Mouse (Mus musculus): ENCODE measurements around the gene Ergic1.

Gene Ergic1

GRCm38 (mm10) chr17:26598845-26599244 lies 37.6 kb downstream of the Ergic1 start:
- 88% methylated on average over 5 of the region's 5 CpGs for WGBS

DNA sequence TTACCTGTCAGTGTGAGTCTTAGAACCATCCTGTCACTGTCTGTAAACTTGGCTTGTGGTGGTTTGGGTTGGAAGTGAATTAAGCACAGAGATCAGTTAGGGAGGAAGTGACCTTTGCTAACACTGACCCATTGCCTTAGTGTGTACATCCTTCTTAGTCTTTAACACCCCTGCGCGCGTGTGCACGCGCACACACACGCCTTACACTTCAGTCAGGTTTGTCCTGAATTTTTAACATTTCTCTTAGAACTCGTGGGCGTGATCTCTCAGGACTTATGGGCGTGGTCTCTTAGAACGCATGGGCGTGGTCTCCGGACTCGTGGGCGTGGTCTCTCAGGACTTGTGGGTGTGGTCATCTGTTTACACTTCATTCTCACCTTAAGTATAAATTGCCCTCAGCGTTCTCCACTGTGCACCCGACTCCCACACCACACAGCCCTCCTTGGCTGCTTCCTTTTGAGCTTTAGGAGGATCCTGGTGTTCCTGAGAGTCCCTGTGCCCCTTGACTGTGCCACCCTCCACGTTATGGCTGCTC lies 39.7 kb downstream of the Ergic1 start:
- WGBS: 68% methylated on average over 17 of the region's 17 CpGs

GRCm38 (mm10) chr17:26601514-26601913 lies 40.2 kb downstream of the Ergic1 start:
- 60% methylated on average over 6 of the region's 6 CpGs for WGBS

DNA sequence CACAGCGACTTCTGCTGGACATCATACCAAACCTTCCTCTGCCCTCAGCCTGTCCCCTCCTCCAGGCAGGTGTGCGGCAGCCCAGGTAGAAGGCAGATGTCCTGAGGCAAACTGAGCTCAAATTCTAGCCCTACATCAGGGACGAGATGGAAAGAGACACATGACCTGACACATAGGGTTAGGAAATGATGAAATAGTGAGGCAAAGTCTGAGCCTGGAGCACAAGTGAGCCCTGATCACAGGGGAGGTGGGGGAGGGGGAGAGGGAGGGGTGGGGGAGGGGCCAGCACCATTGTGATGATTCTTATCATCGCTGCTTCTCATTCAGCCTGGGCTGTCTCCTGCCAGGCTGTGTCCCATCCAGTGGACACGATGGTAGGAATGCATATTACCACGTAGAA lies 40.6 kb downstream of the Ergic1 start:
- WGBS: 64% methylated on average over 6 of the region's 6 CpGs

DNA sequence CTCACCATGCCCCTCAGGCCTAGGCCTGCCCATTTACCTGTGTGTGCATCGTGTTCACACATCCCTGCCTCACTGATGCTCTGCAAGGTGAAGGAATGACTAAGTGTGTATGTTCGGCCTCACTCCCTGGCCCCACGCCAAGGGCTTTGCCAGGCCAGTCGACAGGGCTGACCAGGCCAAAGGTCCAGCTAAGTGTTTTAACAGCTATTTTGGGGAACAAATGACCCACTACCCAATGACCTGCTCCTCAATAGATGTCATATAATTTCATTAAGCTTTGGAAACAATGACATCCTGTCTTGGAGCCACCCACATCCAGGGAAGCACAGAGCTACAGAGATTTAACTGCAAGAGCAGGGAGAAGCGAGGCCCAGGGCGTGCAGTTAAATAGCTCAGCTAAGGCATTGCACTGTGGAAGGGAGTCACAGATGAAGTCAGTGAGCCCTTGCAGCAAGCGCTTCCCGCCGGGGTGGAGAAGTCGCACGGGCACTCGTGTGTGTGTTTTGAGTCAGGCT lies 41.1 kb downstream of the Ergic1 start:
- 38% methylated on average over 12 of the region's 12 CpGs for WGBS

DNA sequence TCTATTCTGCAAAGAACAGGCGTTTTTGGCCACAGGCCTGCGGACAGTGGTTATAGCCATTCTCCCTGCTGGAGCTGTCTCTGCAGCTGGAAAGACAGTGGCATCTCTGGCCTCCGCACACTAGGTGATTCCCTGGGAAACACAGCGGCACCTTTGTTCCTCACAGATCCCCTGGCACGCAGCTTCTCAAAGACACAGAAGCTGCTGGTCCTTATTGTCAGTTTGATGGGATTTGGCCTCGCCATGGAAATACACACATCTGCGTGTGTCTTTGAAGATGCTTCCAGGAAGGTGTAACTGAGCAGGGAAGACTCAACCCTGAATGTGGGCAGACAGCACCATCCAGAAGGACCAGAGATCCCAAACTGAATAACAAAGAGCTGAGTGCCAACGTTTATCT lies 42.0 kb downstream of the Ergic1 start:
- WGBS: 68% methylated on average over 8 of the region's 8 CpGs

DNA sequence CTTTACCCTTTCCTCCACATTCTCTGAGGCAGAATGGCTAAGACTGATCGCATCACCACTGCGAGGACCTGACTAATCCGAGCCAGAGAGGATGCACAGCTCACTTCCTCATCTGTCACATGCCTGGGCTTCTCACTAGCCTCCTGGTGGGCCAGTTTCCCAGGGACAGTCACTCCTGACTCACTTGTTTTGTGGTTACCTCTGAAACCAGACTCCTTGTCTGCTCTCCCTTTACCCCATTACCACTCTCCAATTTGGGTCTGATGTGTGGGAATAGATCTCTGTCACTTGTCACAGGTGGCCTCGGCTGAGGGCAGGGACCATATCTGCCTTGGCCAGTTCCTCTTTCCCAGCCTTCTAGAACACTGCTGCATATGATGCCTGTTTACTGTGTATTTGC lies 44.3 kb downstream of the Ergic1 start:
- 62% methylated on average over 4 of the region's 4 CpGs for WGBS

- WGBS: 81% methylated on average over 2 of the region's 2 CpGs
Observed at GRCm38 (mm10) chr17:26606516-26606915, 45.2 kb downstream of the Ergic1 start.

GRCm38 (mm10) chr17:26608348-26608747 lies 47.1 kb downstream of the Ergic1 start:
- 75% methylated on average over 3 of the region's 3 CpGs for WGBS

- WGBS: 56% methylated on average over 8 of the region's 8 CpGs
Observed at GRCm38 (mm10) chr17:26608877-26609276, 47.6 kb downstream of the Ergic1 start.

DNA sequence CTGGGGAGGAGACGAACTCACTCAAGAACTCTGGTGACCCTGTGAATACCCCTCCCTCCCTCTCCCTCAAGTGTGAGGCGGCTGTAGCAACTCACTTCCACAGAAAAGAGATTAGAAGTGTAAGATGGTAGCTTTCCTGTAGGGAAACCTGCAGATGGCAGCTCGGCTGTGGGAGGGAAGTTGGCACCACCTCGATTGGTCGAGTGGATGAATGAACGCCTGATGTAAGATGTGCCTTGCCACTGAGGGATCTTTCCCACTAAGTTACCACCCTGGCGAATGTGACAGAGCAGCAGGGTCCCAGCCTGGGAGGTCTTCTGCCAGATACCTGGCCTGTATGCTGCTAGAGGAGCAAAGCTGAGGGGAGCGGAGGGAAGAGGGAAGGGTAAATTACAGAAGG lies 48.5 kb downstream of the Ergic1 start:
- 50% methylated on average over 8 of the region's 8 CpGs for WGBS

DNA sequence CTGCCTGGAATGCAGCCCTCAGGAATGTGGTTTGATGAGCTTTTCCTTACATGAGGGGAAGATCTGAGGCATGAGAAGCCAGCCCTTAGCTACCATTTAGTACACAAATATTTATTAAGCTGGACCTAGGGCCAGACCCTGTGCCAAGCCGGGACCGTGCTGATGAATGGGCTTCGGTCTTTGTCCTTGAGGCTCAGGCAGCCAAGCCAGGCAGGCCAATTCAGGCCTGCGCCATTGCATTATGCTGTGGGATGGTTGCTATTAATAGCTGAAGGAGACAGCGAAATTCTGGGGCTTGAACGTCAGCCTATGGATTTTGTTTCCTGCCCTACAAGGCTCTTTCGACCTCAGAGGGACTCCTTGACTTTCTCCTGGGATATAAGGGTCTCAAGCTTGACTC lies 50.0 kb downstream of the Ergic1 start:
- 30% methylated on average over 7 of the region's 7 CpGs for WGBS

- WGBS: 54% methylated on average over 4 of the region's 4 CpGs
Observed at GRCm38 (mm10) chr17:26611918-26612317, 50.6 kb downstream of the Ergic1 start.

GRCm38 (mm10) chr17:26614286-26614685 lies 53.0 kb downstream of the Ergic1 start:
- 30% methylated on average over 6 of the region's 6 CpGs for WGBS

DNA sequence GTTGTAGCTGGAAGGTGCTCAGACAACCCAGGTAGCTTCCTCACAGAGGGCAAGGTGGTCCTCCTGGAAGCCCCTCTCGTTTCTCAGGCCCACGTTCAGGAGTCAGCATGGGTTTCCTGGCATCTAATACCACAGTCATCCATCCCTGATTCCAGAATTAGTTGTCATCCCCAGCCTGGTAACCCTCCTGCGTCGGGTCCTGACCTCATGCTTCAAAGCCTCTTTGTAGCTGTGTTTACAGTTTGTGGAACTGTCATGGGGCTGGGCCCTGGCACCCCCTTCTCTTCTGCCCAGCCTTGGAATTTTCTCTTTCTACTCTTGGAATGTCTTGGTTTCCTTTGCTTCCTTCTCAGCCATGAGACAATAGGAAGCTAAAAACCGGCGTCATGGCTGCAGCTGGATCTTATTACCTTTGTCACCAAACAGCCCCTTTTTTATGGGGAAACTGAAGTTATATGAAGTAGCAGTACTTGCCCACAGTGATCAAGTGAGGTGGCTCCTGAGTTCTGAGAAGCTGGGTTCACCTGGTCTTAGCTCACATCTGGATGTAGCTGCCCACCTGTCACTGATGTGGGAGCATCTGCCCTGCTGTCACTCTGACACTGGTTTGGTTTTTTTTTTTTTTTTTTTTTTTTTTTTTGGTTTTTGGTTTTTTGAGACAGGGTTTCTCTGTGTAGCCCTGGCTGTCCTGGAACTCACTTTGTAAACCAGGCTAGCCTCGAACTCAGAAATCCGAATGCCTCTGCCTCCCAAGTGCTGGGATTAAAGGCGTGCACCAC lies 53.6 kb downstream of the Ergic1 start:
- 69% methylated on average over 9 of the region's 9 CpGs for WGBS

- WGBS: 76% methylated on average over 2 of the region's 2 CpGs
Observed at GRCm38 (mm10) chr17:26616696-26617095, 55.4 kb downstream of the Ergic1 start.

DNA sequence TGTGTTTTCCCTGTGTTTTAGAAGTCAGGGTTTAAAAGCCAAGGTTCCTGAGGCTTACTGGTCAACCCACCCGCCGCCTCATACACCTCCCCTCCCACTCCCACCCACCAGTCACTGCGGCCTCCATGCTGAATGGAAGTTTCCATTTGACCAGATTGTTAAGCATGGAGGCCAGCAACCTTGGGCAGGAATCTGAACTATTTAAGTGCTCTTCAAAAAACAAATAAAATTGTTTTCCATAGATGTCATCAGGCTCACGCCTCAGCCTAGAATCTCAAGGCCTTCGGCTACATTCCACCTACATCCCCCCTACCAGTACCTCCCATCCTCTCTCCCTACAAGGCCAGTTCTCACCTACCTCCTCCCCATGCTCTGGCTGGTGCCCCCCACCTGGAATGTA lies 57.2 kb downstream of the Ergic1 start:
- WGBS: 82% methylated on average over 5 of the region's 5 CpGs

GRCm38 (mm10) chr17:26619577-26619976 lies 58.3 kb downstream of the Ergic1 start:
- 33% methylated on average over 6 of the region's 6 CpGs for WGBS

GRCm38 (mm10) chr17:26620292-26620691 lies 59.0 kb downstream of the Ergic1 start:
- WGBS: 69% methylated on average over 6 of the region's 6 CpGs

GRCm38 (mm10) chr17:26620786-26621766 lies 59.8 kb downstream of the Ergic1 start:
- WGBS: 37% methylated on average over 17 of the region's 17 CpGs

DNA sequence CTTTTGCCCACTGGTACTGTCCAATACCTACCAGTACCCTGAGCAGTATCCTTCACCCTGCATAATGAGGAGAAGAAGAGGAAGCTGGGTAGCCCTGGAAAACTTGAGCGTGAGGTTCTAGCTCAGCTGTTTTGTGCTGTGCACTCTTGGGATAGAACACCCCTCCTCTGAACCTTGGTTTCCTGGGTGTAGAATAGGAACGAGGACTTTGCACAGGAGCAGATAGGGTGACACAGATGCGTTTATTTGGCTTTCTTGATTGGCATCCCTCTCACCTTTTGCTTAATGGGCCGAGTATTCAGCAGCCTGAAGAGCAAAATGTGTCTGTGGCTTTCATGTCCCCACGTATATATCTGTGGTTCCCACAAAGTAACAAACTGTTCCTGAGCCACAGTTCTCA lies 60.6 kb downstream of the Ergic1 start:
- WGBS: 87% methylated on average over 5 of the region's 5 CpGs

GRCm38 (mm10) chr17:26623991-26624390 lies 62.7 kb downstream of the Ergic1 start:
- 94% methylated on average over 6 of the region's 6 CpGs for WGBS
